Mouse (Mus musculus) brain, embryonic 14.5 days (tissue): ENCODE measurements around the gene Tas1r1. TPM values are rescaled to one million over a fixed set of nuclear protein-coding genes. Genes with fewer than 3 reads are reported as not detected.

ENCODE experiments used
- DNase-seq: peaks from one replicate; pipeline ENCODE4 v3.0.0-alpha.2; 2011; ENCODE audit warnings: low read depth
- CTCF ChIP-seq: fragments of 200-500 bp; IDR thresholded peaks from 2 replicates; pipeline ENCODE4 v1.5.1; 2012; ENCODE audit warnings: inconsistent platforms, mild to moderate bottlenecking, moderate library complexity, borderline replicate concordance; ENCODE audit not compliant: insufficient read depth, insufficient read length; ENCODE audit errors: extremely low read depth
- POLR2A ChIP-seq: fragments of 200-500 bp; IDR thresholded peaks from 2 replicates; pipeline ENCODE4 v1.6.1; 2012; ENCODE audit warnings: mild to moderate bottlenecking, inconsistent platforms, borderline replicate concordance; ENCODE audit not compliant: poor library complexity, insufficient read depth, insufficient read length, severe bottlenecking; ENCODE audit errors: extremely low read depth
- polyA plus RNA-seq: library from polyadenylated mRNA; depleted of rRNA; stranded (reverse); fragments of >200 nt; gene quantifications from 2 replicates; pipeline ENCODE4 v1.2.3, GENCODE M21; 2012

Tas1r1 gene
- polyA plus RNA-seq, 1 experiment: 0.37 TPM

DNA sequence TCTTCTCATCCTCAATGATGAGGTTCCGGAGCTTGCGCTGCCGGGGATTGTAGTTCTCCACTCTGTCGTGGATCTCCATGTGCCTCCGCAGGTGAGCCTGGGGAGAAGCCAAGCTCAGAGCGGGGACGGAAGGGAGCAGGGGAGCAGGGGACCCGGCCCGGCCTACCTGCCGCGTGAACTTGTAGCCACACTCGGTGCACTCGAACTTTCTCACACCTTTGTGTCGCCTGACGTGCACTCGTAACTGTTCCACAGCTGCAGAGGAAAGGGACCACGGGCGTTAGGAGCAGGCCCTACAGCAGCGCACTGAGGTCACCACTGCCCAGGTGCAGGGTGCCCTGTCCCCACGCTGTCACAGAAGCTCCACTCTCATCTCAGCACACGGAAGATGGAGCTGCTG is 18.3 kb downstream of the Tas1r1 start:
- TF ChIP-seq CTCF (no peak), POLR2A (no peak)
- DNase-seq: no peak

DNA sequence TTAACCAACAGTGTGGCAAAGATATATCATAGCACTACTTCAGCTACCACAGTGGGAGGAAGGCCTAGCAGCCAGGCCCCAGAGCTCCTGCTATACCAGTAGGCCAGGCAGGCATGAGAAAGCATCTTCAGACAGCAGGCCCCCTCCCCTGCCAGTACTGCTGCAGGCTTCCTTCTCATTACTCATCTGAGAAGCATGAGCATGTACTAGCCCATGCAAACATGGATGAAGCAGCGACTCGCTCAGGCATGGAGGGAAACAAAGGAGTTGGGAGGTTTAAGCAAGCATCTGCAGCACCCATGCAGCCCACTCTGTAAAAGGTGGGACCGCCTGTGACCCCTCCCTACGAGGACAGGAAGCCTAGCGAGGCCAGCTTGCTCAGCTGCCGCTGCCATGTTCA is 19.3 kb downstream of the Tas1r1 start:
- TF ChIP-seq CTCF: no peak
- no peak for TF ChIP-seq POLR2A
- no peak for DNase-seq

DNA sequence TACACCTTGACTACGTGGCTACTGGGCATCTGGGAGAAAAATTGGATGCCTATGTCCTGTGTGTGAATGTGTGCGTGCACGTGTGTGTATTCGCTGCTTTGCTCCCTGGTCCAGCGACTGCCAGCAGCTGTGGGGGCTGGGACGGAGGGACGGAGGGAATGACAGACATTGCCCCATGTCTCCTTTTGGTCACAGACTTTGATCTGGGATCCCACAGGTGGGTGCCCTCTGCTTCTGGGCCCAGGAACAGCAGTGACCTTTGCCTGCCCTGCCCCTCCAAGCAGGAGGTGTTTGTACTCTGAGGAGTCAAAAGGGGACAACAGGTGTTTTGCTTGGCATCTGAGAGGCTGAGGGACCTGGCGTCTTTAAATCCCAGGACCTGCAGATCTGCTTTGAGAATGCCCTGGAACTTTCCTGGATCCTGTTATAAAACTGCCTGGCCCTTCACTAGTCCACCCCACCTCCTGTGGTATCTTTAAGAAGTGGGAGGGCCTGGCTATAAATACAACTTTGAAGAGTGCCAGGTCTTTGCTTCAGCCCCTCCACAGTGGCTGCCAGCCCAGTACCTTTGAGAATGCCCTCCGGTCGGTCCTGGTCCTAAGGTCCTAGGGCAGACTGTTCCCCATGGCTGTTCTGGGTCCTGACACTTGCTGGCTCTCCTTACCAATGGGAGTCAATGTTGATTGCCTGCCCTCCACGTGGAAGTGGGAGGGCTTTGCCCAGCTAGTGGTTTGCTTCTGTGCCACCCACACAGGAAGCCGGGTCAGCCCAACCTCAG is 25.1 kb downstream of the Tas1r1 start:
- TF ChIP-seq POLR2A: no peak
- no peak for TF ChIP-seq CTCF
- no peak for DNase-seq

DNA sequence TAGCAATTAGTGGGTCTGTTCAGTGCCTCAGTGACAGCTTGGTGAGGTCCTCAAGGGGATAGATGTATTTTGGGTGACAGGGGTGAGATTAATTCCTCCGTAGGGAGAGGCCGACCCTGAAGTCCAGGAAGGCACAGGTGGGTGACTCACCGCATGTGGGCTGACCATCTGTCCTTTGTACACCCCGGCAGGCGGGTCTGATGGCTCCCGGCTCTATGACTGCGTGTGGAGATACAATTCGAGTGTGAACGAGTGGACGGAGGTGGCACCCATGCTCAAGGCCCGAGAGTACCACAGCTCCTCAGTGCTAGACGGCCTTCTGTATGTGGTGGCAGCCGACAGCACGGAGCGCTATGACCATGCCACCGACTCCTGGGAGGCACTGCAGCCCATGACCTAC is 26.3 kb downstream of the Tas1r1 start:
- DNase-seq: no peak
- no peak for TF ChIP-seq POLR2A

DNA sequence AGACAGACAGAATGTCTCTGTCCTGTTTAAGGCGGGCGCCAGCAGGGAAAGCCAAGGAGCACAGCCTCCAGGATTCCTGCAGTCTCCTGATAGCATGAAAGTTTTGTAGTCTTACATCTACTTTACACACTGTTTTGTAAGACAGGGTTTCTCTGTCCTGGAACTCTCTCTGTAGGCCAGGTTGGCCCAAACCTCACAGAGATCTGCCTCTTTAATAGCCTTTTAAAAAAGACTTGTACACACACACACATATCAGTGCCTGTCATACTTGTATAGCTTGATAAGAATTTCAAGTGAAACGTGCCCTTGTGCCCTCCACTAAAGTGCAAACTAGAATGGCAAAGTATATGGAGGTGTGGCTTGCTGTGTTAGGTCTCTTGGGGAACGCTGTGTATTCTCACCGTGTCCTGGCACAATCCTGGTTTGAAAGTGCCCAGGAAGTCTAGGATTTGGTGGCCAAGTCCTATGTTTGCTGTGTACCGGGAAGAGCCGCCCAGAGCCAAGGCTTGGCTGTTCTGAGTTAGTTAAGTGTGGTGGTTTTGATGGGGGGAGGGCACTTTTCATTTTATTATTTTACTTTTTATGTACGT is 27.1 kb downstream of the Tas1r1 start:
- TF ChIP-seq POLR2A (no peak), CTCF (no peak)
- no peak for DNase-seq

DNA sequence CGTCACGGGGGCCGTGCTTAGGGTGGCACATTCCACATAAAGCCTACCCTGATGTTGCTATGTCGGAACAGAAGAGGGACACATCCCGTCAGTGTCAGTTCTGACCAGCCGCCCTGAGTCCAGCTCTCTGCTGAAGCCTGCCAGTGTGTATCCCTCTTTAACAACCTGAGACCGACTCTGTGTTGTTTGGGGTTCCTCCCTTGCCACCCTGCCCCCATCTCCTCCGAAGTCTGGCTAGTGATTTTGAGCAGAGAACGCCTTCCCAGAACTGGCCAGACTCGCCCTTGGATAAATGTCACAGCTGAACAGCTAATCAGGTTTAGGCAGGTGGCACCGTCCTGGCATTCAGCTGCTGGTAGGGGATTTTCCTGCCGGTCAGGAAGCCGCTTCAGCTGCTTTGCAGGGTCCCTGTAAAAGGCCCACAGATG is 27.6 kb downstream of the Tas1r1 start:
- no peak for TF ChIP-seq POLR2A
- no peak for TF ChIP-seq CTCF
- DNase-seq: no peak

DNA sequence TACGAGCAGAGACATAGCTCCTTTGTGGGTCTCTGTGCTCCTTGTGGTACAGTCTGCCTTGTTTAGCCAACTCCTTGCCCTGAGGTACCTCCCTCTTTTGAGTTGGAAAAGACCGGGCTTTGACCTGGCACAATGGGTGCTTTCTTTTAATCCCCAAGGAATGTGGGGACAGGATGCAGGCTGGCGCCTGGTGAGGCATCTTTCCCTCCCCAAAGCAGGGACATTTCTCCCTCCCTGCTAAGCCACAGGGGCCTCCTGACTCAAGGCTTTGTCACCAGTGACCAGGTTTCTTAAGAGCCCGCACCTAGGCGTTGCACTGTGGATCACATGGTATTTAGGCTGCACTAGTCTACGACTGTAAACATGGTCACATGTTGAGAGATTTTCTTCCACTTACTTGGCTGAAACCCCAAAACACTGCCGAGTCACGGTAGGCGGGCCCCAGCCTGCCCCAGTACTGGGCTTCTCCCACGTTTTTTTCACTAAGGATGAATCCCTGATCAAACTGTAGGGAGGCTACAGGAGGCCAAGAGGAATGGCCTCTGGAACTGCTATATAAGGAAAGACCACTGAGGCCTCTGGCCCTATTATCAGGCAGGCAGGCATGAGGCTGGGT is 28.2 kb downstream of the Tas1r1 start:
- peak; percentile 45 for DNase-seq
- TF ChIP-seq POLR2A (no peak), CTCF (no peak)

DNA sequence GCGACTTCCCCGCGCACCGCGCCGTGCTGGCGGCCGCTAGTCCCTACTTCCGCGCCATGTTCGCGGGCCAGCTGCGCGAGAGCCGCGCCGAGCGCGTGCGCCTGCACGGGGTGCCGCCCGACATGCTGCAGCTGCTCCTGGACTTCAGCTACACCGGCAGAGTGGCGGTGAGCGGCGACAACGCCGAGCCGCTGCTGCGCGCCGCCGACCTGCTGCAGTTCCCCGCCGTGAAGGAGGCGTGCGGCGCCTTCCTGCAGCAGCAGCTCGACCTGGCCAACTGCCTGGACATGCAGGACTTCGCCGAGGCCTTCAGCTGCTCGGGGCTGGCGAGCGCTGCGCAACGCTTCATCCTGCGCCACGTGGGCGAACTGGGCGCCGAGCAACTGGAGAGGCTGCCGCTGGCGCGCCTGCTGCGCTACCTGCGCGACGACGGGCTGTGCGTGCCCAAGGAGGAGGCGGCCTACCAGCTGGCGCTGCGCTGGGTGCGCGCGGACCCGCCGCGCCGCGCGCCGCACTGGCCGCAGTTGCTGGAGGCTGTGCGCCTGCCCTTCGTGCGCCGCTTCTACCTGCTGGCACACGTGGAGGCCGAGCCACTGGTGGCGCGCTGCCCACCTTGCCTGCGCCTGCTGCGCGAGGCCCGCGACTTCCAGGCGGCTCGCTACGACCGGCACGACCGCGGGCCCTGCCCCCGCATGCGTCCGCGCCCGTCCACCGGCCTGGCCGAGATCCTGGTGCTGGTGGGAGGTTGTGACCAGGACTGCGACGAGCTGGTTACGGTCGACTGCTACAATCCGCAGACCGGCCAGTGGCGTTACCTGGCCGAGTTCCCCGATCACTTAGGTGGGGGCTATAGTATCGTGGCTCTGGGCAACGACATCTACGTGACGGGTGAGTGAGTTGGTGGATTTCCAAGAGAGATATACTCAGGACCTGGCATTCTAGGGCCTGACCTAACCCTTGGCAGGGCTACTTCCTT is 29.0 kb downstream of the Tas1r1 start:
- TF ChIP-seq POLR2A: no peak
- TF ChIP-seq CTCF: no peak
- peak; percentile 84 for DNase-seq

DNA sequence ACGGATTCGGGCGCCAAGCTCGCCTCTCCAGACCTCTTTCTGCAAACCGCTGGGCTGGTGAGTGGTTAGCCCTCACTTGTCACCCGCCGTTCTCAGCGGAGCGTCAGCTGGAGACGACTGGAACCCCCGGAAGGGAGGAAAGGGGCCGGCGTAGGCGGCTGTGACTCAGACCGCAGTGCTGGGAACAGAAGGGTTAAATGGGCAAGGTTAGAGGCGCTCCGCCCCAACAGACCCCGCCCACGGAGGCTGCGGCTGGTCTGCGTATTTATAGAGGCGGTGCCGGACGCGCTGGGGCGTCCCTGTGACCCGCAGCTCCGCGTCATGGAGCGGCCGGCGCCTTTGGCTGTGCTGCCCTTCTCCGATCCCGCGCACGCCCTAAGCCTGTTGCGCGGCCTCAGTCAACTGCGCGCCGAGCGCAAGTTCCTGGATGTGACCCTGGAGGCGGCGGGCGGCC is 29.7 kb downstream of the Tas1r1 start, which contains the start of gene Klhl21:
Klhl21 (plus strand) TSS at position 182 of the 454 bp plus-strand sequence.
- peak; percentile 94 for DNase-seq
- TF ChIP-seq POLR2A: peak; percentile 48; the same call in 1 of the 2 replicates
- no peak for TF ChIP-seq CTCF

DNA sequence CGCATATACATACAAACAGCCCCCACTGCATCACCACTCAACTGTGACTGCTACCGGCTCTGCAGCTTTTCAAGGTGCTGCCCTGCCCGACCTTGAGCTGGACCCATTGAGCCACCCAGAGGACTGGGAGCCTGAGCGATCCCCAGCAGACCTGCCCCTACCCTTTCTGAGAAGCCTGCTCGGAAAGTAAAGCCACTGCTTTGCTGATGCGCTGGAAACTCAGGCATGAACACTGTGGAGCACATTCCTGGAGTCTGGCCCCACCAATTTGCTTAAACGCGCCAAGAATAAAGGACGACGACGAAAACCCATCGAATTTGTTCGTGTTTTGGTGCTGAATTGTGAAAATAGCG is 30.2 kb downstream of the Tas1r1 start:
- no peak for DNase-seq
- TF ChIP-seq POLR2A: no peak
- TF ChIP-seq CTCF: no peak
